Mouse (Mus musculus): ENCODE data around the gene Rpl11. TPM values are rescaled to one million over a fixed set of nuclear protein-coding genes. Genes with fewer than 3 reads are reported as not detected.
"Not testable (repeated sequence)": the region's sequence is repeated elsewhere in the genome, so short reads cannot be mapped to it uniquely, and the experiment has no call there.

Gene Rpl11
- 383 and 388 TPM in 2 replicates for polyA plus RNA-seq (2015; fragmentation: Nextera tagmentation; extraction: Ambion mirVana)

DNA sequence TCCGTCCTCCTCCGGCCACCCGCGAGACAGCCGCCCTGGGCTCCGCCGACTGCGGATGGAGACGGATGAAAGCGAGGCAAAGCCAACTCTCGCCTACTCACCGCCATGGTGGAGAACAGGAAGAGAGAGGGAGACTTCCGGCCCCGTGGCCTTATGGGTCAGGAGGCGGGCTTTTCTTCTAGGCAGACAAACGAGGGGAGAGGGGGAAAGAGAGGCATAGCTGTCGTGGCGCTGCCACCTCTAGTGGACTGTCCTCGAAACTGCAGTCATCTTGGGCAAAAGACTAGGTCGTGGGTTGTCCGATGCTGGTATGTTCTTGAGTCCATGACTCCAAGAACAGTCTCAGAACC, at the start of gene Rpl11:
TSS of gene Rpl11 (minus strand) at position 182 of the 350 bp plus-strand sequence.
- peaks cover 29% of the 10 kb centered on the region for H3K4me1 ChIP-seq
- H3K27ac ChIP-seq: peak within 1 kb of the TSS; percentile 92
- no peaks in the 10 kb centered on the region for H3K9me3 ChIP-seq (replicated peaks)
- WGBS: under 1% methylated on average over 21 of the region's 21 CpGs
- no peaks in the 10 kb centered on the region for H3K27me3 ChIP-seq
- H3K4me2 ChIP-seq: peak within 1 kb of the TSS; percentile 99
- peaks cover 37% of the 10 kb centered on the region for H3K36me3 ChIP-seq (ENCODE audit: poor library complexity, severe bottlenecking)
- H3K9ac ChIP-seq: peak within 1 kb of the TSS; percentile 98
- H3K4me3 ChIP-seq: peak within 1 kb of the TSS; percentile 97
- peak; percentile 98 for ATAC-seq

- not testable (repeated sequence) for H3K4me2 ChIP-seq; H3K4me3 ChIP-seq; H3K9ac ChIP-seq; H3K9me3 ChIP-seq (replicated peaks); H3K27me3 ChIP-seq; ATAC-seq; H3K36me3 ChIP-seq (ENCODE audit: poor library complexity, severe bottlenecking); H3K27ac ChIP-seq
- 86% methylated on average over 4 of the region's 4 CpGs for WGBS
- H3K4me1 ChIP-seq: peaks cover 10% of the 10 kb centered on the region
Measured at GRCm38 (mm10) chr4:136101753-136102152, 48.5 kb upstream of the Rpl11 start.

- no peak for ATAC-seq
- no peaks in the 10 kb centered on the region for H3K9me3 ChIP-seq (replicated peaks)
- 0 out of 2 replicates have a peak, but pooled peaks cover 3% of the 10 kb centered on the region for H3K27me3 ChIP-seq
- H3K27ac ChIP-seq: no peak overlapping the region
- whole genome bisulfite sequencing: 78% methylated on average over 12 of the region's 12 CpGs
- peaks cover 10% of the 10 kb centered on the region for H3K4me1 ChIP-seq
- H3K4me2 ChIP-seq: no peak overlapping the region
- no peak overlapping the region for H3K4me3 ChIP-seq
- H3K9ac ChIP-seq: no peak overlapping the region
- H3K36me3 ChIP-seq (ENCODE audit: poor library complexity, severe bottlenecking): no peaks in the 10 kb centered on the region
Measured at GRCm38 (mm10) chr4:136100396-136101070, 47.3 kb upstream of the Rpl11 start.

- Histone ChIP-seq H3K4me3 (no peak overlapping the region), H3K36me3 (ENCODE audit: poor library complexity, severe bottlenecking) (no peaks in the 10 kb centered on the region), H3K27ac (no peak overlapping the region), H3K27me3 (no peaks in the 10 kb centered on the region), H3K4me1 (no peaks in the 10 kb centered on the region), H3K9ac (no peak overlapping the region), H3K9me3 (replicated peaks) (no peaks in the 10 kb centered on the region), H3K4me2 (no peak overlapping the region)
- ATAC-seq: no peak
- WGBS: 97% methylated on average over 3 of the region's 3 CpGs
Measured at GRCm38 (mm10) chr4:136098446-136098845, 45.2 kb upstream of the Rpl11 start.

DNA sequence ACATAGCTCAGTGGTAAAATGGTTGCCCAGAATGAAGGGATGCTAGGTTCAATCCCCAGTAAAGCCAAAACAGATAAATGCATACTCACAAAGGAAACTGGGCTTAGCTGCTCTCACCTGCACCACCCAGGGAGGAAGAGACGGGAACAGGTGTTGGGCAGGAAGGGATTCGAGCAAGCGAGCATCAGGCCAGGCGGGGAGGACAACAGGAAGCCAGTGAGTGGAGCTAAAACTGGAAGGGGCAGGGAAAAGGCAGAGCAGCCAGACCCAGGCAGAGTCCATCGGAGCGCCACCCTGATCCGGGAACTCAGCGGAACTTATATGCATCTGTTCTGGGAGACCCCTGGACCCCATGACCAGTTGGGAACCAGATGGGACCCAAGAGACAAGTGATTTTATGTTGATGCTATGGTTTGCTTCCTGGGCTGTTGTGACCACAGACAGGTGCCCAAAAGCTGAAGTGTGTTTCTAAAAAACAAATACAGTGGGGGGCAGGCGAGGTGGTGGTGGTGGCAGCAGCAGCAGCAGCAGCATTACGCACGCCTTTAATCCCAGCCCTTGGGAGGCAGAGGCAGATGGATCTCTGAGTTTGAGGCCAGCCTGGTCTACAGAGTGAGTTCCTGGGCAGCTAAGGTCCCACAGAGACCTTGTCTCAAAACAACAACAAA, 43.4 kb upstream of the Rpl11 start:
- H3K4me2 ChIP-seq: no peak overlapping the region
- WGBS: 73% methylated on average over 11 of the region's 11 CpGs
- no peaks in the 10 kb centered on the region for H3K27me3 ChIP-seq
- H3K27ac ChIP-seq: no peak overlapping the region
- ATAC-seq: no peak
- no peaks in the 10 kb centered on the region for H3K4me1 ChIP-seq
- no peaks in the 10 kb centered on the region for H3K36me3 ChIP-seq (ENCODE audit: poor library complexity, severe bottlenecking)
- H3K4me3 ChIP-seq: no peak overlapping the region
- H3K9ac ChIP-seq: no peak overlapping the region
- 0 out of 2 replicates have a peak, but pooled peaks cover 4% of the 10 kb centered on the region for H3K9me3 ChIP-seq (replicated peaks)

- no peak for ATAC-seq
- WGBS: 80% methylated on average over 9 of the region's 9 CpGs
- Histone ChIP-seq H3K4me2 (no peak overlapping the region), H3K4me3 (no peak overlapping the region), H3K27me3 (no peaks in the 10 kb centered on the region), H3K4me1 (no peaks in the 10 kb centered on the region), H3K36me3 (ENCODE audit: poor library complexity, severe bottlenecking) (no peaks in the 10 kb centered on the region), H3K9ac (no peak overlapping the region), H3K27ac (no peak overlapping the region), H3K9me3 (replicated peaks) (0 out of 2 replicates have a peak, but pooled peaks cover 4% of the 10 kb centered on the region)
Measured at GRCm38 (mm10) chr4:136095490-136096105, 42.4 kb upstream of the Rpl11 start.

- H3K4me1 ChIP-seq: no peaks in the 10 kb centered on the region
- H3K9me3 ChIP-seq (replicated peaks): 0 out of 2 replicates have a peak, but pooled peaks cover 4% of the 10 kb centered on the region
- 73% methylated on average over 18 of the region's 18 CpGs for WGBS
- no peak overlapping the region for H3K4me3 ChIP-seq
- no peak overlapping the region for H3K9ac ChIP-seq
- H3K4me2 ChIP-seq: no peak overlapping the region
- no peaks in the 10 kb centered on the region for H3K27me3 ChIP-seq
- no peak overlapping the region for H3K27ac ChIP-seq
- ATAC-seq: no peak
- no peaks in the 10 kb centered on the region for H3K36me3 ChIP-seq (ENCODE audit: poor library complexity, severe bottlenecking)
Measured at GRCm38 (mm10) chr4:136094519-136095219, 41.4 kb upstream of the Rpl11 start.

DNA sequence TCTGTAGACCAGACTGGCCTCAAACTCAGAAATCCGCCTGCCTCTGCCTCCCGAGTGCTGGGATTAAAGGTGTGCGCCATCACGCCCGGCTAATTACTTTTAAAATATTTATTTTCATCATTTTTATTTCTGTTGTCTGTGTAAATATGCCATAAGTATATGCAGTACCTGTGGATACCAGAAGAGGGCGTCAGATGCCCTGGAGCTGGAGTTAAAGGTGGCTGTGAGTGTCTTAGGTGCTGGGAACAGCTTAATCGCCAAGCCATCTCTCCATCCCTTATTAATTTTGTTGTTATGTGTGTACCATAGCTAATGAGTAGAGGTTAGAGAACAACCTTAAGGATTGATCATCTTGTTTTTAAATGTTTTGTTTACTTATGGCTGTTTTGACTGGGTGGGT, 39.3 kb upstream of the Rpl11 start:
- no peak for ATAC-seq
- no peaks in the 10 kb centered on the region for H3K36me3 ChIP-seq (ENCODE audit: poor library complexity, severe bottlenecking)
- H3K4me3 ChIP-seq: no peak overlapping the region
- no peaks in the 10 kb centered on the region for H3K27me3 ChIP-seq
- no peak overlapping the region for H3K4me2 ChIP-seq
- WGBS: 91% methylated on average over 7 of the region's 7 CpGs
- H3K9me3 ChIP-seq (replicated peaks): 0 out of 2 replicates have a peak, but pooled peaks cover 4% of the 10 kb centered on the region
- no peak overlapping the region for H3K9ac ChIP-seq
- no peak overlapping the region for H3K27ac ChIP-seq
- 0 out of 2 replicates have a peak, but pooled peaks cover 4% of the 10 kb centered on the region for H3K4me1 ChIP-seq

GRCm38 (mm10) chr4:136091346-136091745, 38.1 kb upstream of the Rpl11 start:
- Histone ChIP-seq H3K4me2 (no peak overlapping the region), H3K4me1 (0 out of 2 replicates have a peak, but pooled peaks cover 4% of the 10 kb centered on the region), H3K27ac (no peak overlapping the region), H3K4me3 (no peak overlapping the region), H3K36me3 (ENCODE audit: poor library complexity, severe bottlenecking) (no peaks in the 10 kb centered on the region), H3K9ac (no peak overlapping the region), H3K9me3 (replicated peaks) (0 out of 2 replicates have a peak, but pooled peaks cover 4% of the 10 kb centered on the region), H3K27me3 (no peaks in the 10 kb centered on the region)
- ATAC-seq: no peak
- WGBS: 99% methylated on average over 4 of the region's 4 CpGs

GRCm38 (mm10) chr4:136089748-136090583, 36.7 kb upstream of the Rpl11 start:
- no peak overlapping the region for H3K4me3 ChIP-seq
- no peak for ATAC-seq
- no peaks in the 10 kb centered on the region for H3K27me3 ChIP-seq
- H3K9me3 ChIP-seq (replicated peaks): 0 out of 2 replicates have a peak, but pooled peaks cover 4% of the 10 kb centered on the region
- H3K4me1 ChIP-seq: 0 out of 2 replicates have a peak, but pooled peaks cover 4% of the 10 kb centered on the region
- H3K9ac ChIP-seq: no peak overlapping the region
- H3K4me2 ChIP-seq: no peak overlapping the region
- no peaks in the 10 kb centered on the region for H3K36me3 ChIP-seq (ENCODE audit: poor library complexity, severe bottlenecking)
- WGBS: 66% methylated on average over 11 of the region's 11 CpGs
- no peak overlapping the region for H3K27ac ChIP-seq
